Comparison of ENCODE assay signal across 14 mouse cellular contexts in genomic region chr6:52228475-52229465, GRCm38 (mm10). TPM values are rescaled to one million over a fixed set of nuclear protein-coding genes. Genes with fewer than 3 reads are reported as not detected.
DNase-seq lines count a peak whose midpoint lies in the region; ATAC-seq lines count a peak whose summit lies in the region.
"Had no signal": no experiment of that assay in that cellular context is flagged by ENCODE, and none has a peak within 500 bp of the region (broad histone marks: within the 10 kb centered on the region; RNA-seq: fewer than 3 reads in every experiment).

No protein-coding gene starts in this region.

- peak overlapping the region; percentile 93 for H3K4me2 ChIP-seq in limb, embryonic 11.5 days (ENCODE audit: low read depth, severe bottlenecking)
- H3K4me2 ChIP-seq in neural tube, embryonic 14.5 days (ENCODE audit: low read depth, low read length) = peak overlapping the region; percentile 90
- no peak overlapping the region for H3K4me2 ChIP-seq in midbrain, embryonic 16.5 days (ENCODE audit: low read length)

- H3K9me3 ChIP-seq in limb, embryonic 11.5 days (ENCODE audit: control insufficient read depth, low read length) = no peaks in the 10 kb centered on the region
- H3K9me3 ChIP-seq in neural tube, embryonic 14.5 days (ENCODE audit: control insufficient read depth, low read length) = no peaks in the 10 kb centered on the region
- no peaks in the 10 kb centered on the region for H3K9me3 ChIP-seq in midbrain, embryonic 16.5 days (replicated peaks; ENCODE audit: control insufficient read depth, low read length, poor library complexity, severe bottlenecking)

- no peaks in the 10 kb centered on the region for H3K27me3 ChIP-seq in limb, embryonic 11.5 days (ENCODE audit: control insufficient read depth, insufficient read depth, low read length)
- H3K27me3 ChIP-seq in neural tube, embryonic 14.5 days (ENCODE audit: control insufficient read depth, insufficient read depth, low read length) = no peaks in the 10 kb centered on the region
- H3K27me3 ChIP-seq in midbrain, embryonic 16.5 days (ENCODE audit: control insufficient read depth, insufficient read depth, low read depth, low read length) = peaks cover 80% of the 10 kb centered on the region

- H3K9ac ChIP-seq in limb, embryonic 11.5 days (ENCODE audit: low read length) = peak overlapping the region; percentile 100
- peak overlapping the region; percentile 94 for H3K9ac ChIP-seq in neural tube, embryonic 14.5 days (replicated peaks; ENCODE audit: low read depth, low read length)
- H3K9ac ChIP-seq in midbrain, embryonic 16.5 days (ENCODE audit: low read depth, low read length) = no peak overlapping the region

- DNase-seq in embryo, embryonic 10 days (ENCODE audit: low spot score) = peak; percentile 54
- DNase-seq in embryo, embryonic 11 days = no peak
- DNase-seq in thymus, postnatal 25 days = peak; percentile 21
- no peak for DNase-seq in thymus, postnatal 14 days
- peak; percentile 74 for DNase-seq in limb, embryonic 11.5 days (ENCODE audit: low spot score)
- no peak for DNase-seq in cerebellum, adult 8-10 months
- DNase-seq: adrenal gland, postnatal 25 days; cerebellum, adult 9-11 months; lung, adult 2 months had no signal

- no peaks in the 10 kb centered on the region; the same call in none of the 2 replicates for H3K36me3 ChIP-seq in limb, embryonic 11.5 days (ENCODE audit: control insufficient read depth, insufficient read depth, low read length)
- no peaks in the 10 kb centered on the region for H3K36me3 ChIP-seq in neural tube, embryonic 14.5 days (ENCODE audit: control insufficient read depth, insufficient read depth, low read length)
- no peaks in the 10 kb centered on the region for H3K36me3 ChIP-seq in midbrain, embryonic 16.5 days (ENCODE audit: control insufficient read depth, insufficient read depth, low read length)

- H3K4me1 ChIP-seq in limb, embryonic 11.5 days (ENCODE audit: control insufficient read depth, insufficient read depth, low read length) = peaks cover 4% of the 10 kb centered on the region; the same call in 1 of the 2 replicates
- H3K4me1 ChIP-seq in neural tube, embryonic 14.5 days (ENCODE audit: control insufficient read depth, insufficient read depth, low read length) = peaks cover 18% of the 10 kb centered on the region
- no peaks in the 10 kb centered on the region for H3K4me1 ChIP-seq in midbrain, embryonic 16.5 days (ENCODE audit: control insufficient read depth, insufficient read depth, low read length)

- WGBS in limb, embryonic 11.5 days = under 1% methylated on average over 38 of the region's 38 CpGs
- 2% methylated on average over 38 of the region's 38 CpGs for WGBS in neural tube, embryonic 14.5 days
- WGBS in midbrain, embryonic 16.5 days = 2% methylated on average over 38 of the region's 38 CpGs

- H3K27ac ChIP-seq in limb, embryonic 11.5 days (replicated peaks; ENCODE audit: low read depth, low read length) = peak overlapping the region; percentile 99
- H3K27ac ChIP-seq in neural tube, embryonic 14.5 days (ENCODE audit: low read depth, low read length) = peak overlapping the region; percentile 97
- H3K27ac ChIP-seq in midbrain, embryonic 16.5 days (ENCODE audit: low read length) = no peak overlapping the region

- peak overlapping the region; percentile 99 for H3K4me3 ChIP-seq in limb, embryonic 11.5 days (ENCODE audit: low read depth, low read length)
- peak overlapping the region; percentile 57 for H3K4me3 ChIP-seq in neural tube, embryonic 14.5 days (ENCODE audit: low read depth, low read length)
- H3K4me3 ChIP-seq in midbrain, embryonic 16.5 days (ENCODE audit: low read depth, low read length) = no peak overlapping the region

- no peak for ATAC-seq in limb, embryonic 11.5 days (ENCODE audit: insufficient number of reproducible peaks, low FRiP score, low TSS enrichment, low read depth)
- ATAC-seq in neural tube, embryonic 14.5 days (ENCODE audit: low read depth) = no peak
- ATAC-seq in midbrain, embryonic 16.5 days = no peak

RNA-seq across cellular contexts. Expression of gene Hoxa9, which starts 2.1 kb away (rescaled TPM):
- polyA plus RNA-seq in limb, embryonic 11.5 days (2014; fragmentation: Nextera tagmentation; extraction: Ambion mirVana) = 86.7 and 90.5 TPM in 2 replicates
- 122 and 151 TPM in 2 replicates for polyA plus RNA-seq in neural tube, embryonic 14.5 days (2014; fragmentation: Nextera tagmentation; extraction: Ambion mirVana)
- polyA plus RNA-seq in midbrain, embryonic 16.5 days (2015; fragmentation: Nextera tagmentation; extraction: Ambion mirVana) = not detected in 2 replicates
- polyA plus RNA-seq: frontal cortex, adult 2 months; lung, adult 2 months had no signal

RNA-seq across cellular contexts. Expression of gene Hoxa7, which starts 7.1 kb away (rescaled TPM):
- 14.7 and 16.2 TPM in 2 replicates for polyA plus RNA-seq in limb, embryonic 11.5 days (2014; fragmentation: Nextera tagmentation; extraction: Ambion mirVana)
- 90.8 and 110 TPM in 2 replicates for polyA plus RNA-seq in neural tube, embryonic 14.5 days (2014; fragmentation: Nextera tagmentation; extraction: Ambion mirVana)
- not detected in 2 replicates for polyA plus RNA-seq in midbrain, embryonic 16.5 days (2015; fragmentation: Nextera tagmentation; extraction: Ambion mirVana)
- polyA plus RNA-seq: frontal cortex, adult 2 months had no signal

RNA-seq across cellular contexts. Expression of gene Hoxa10, which starts 11.9 kb away (rescaled TPM):
- 274 and 278 TPM in 2 replicates for polyA plus RNA-seq in limb, embryonic 11.5 days (2014; fragmentation: Nextera tagmentation; extraction: Ambion mirVana)
- 50.5 and 79.4 TPM in 2 replicates for polyA plus RNA-seq in neural tube, embryonic 14.5 days (2014; fragmentation: Nextera tagmentation; extraction: Ambion mirVana)
- polyA plus RNA-seq in midbrain, embryonic 16.5 days (2015; fragmentation: Nextera tagmentation; extraction: Ambion mirVana) = not detected in 2 replicates
- polyA plus RNA-seq: embryonic facial prominence, embryonic 14.5 days; frontal cortex, adult 2 months; heart, embryonic 16.5 days; lung, adult 2 months had no signal

RNA-seq across cellular contexts. Expression of gene Gm28308, which starts 15.6 kb away (rescaled TPM):
- polyA plus RNA-seq in limb, embryonic 11.5 days (2014; fragmentation: Nextera tagmentation; extraction: Ambion mirVana) = 1.1 and 1.3 TPM in 2 replicates
- 4.2 TPM in 1 of 2 replicates, not detected in the other for polyA plus RNA-seq in neural tube, embryonic 14.5 days (2014; fragmentation: Nextera tagmentation; extraction: Ambion mirVana)
- not detected in 2 replicates for polyA plus RNA-seq in midbrain, embryonic 16.5 days (2015; fragmentation: Nextera tagmentation; extraction: Ambion mirVana)
- polyA plus RNA-seq: embryonic facial prominence, embryonic 14.5 days; frontal cortex, adult 2 months; heart, embryonic 16.5 days had no signal

RNA-seq across cellular contexts. Expression of gene Hoxa3, which starts 15.6 kb away (rescaled TPM):
- 5.6 and 6.2 TPM in 2 replicates for polyA plus RNA-seq in limb, embryonic 11.5 days (2014; fragmentation: Nextera tagmentation; extraction: Ambion mirVana)
- 10.8 and 13.4 TPM in 2 replicates for polyA plus RNA-seq in neural tube, embryonic 14.5 days (2014; fragmentation: Nextera tagmentation; extraction: Ambion mirVana)
- not detected in 2 replicates for polyA plus RNA-seq in midbrain, embryonic 16.5 days (2015; fragmentation: Nextera tagmentation; extraction: Ambion mirVana)
- polyA plus RNA-seq: frontal cortex, adult 2 months had no signal

Comparison
In these comparisons a context has a peak if more than half of its experiments do, and no peak if none do; other contexts are left out.
1. DNase-seq: peak in embryo, embryonic 10 days (single experiment), thymus, postnatal 25 days (single experiment) and limb, embryonic 11.5 days (single experiment); none in embryo, embryonic 11 days (single experiment), thymus, postnatal 14 days (single experiment) and cerebellum, adult 8-10 months (single experiment).
2. RNA of gene Hoxa9, which starts 2.1 kb away (polyA plus RNA-seq): 122 to 151 TPM in neural tube, embryonic 14.5 days and 86.7 to 90.5 TPM in limb, embryonic 11.5 days; not detected in midbrain, embryonic 16.5 days; every median in the first group is over 10 times any median in the second.
3. RNA of gene Hoxa7, which starts 7.1 kb away (polyA plus RNA-seq): 90.8 to 110 TPM in neural tube, embryonic 14.5 days and 14.7 to 16.2 TPM in limb, embryonic 11.5 days; not detected in midbrain, embryonic 16.5 days; every median in the first group is over 10 times any median in the second.
4. RNA of gene Hoxa10, which starts 11.9 kb away (polyA plus RNA-seq): 274 to 278 TPM in limb, embryonic 11.5 days and 50.5 to 79.4 TPM in neural tube, embryonic 14.5 days; not detected in midbrain, embryonic 16.5 days; every median in the first group is over 10 times any median in the second.